Mouse (Mus musculus): ENCODE measurements around the gene Mrpl48. TPM values are rescaled to one million over a fixed set of nuclear protein-coding genes. Genes with fewer than 3 reads are reported as not detected.

Mrpl48 gene
- polyA plus RNA-seq, 1 experiment from 2014 or later, result 89.2 TPM

- 90% methylated on average over 3 of the region's 3 CpGs for WGBS
- H3K4me3 ChIP-seq (ENCODE audit: low read length), result no peak overlapping the region
- no peak for ATAC-seq
- peaks cover 5% of the 10 kb centered on the region; the same call in 1 of the 2 replicates for H3K4me1 ChIP-seq (ENCODE audit: control insufficient read depth, insufficient read depth, low read length)
- peaks cover 3% of the 10 kb centered on the region; the same call in 1 of the 2 replicates for H3K36me3 ChIP-seq (ENCODE audit: control insufficient read depth, insufficient read depth, low read length)
- no peak overlapping the region for H3K4me2 ChIP-seq (ENCODE audit: low read depth, low read length)
- no peak overlapping the region for H3K9ac ChIP-seq (ENCODE audit: low read depth, low read length)
- H3K27ac ChIP-seq (ENCODE audit: low read length), result no peak overlapping the region
- H3K27me3 ChIP-seq (replicated peaks; ENCODE audit: control insufficient read depth, insufficient read depth, low read length), result no peaks in the 10 kb centered on the region
- no peaks in the 10 kb centered on the region for H3K9me3 ChIP-seq (ENCODE audit: control insufficient read depth, low read length)
Observed at GRCm38 (mm10) chr7:100549796-100550195, 58.3 kb downstream of the Mrpl48 start.

GRCm38 (mm10) chr7:100547631-100548030 is 60.5 kb downstream of the Mrpl48 start:
- ATAC-seq, result no peak
- 47% methylated on average over 4 of the region's 4 CpGs for WGBS

GRCm38 (mm10) chr7:100544437-100544836 is 63.7 kb downstream of the Mrpl48 start:
- Histone ChIP-seq H3K4me1 (ENCODE audit: control insufficient read depth, insufficient read depth, low read length) (no peaks in the 10 kb centered on the region; the same call in 1 of the 2 replicates), H3K4me2 (ENCODE audit: low read depth, low read length) (no peak overlapping the region), H3K9me3 (ENCODE audit: control insufficient read depth, low read length) (no peaks in the 10 kb centered on the region), H3K36me3 (ENCODE audit: control insufficient read depth, insufficient read depth, low read length) (peaks cover 8% of the 10 kb centered on the region), H3K27me3 (replicated peaks; ENCODE audit: control insufficient read depth, insufficient read depth, low read length) (no peaks in the 10 kb centered on the region), H3K4me3 (ENCODE audit: low read length) (no peak overlapping the region), H3K27ac (ENCODE audit: low read length) (peak overlapping the region; percentile 76; the same call in 1 of the 2 replicates), H3K9ac (ENCODE audit: low read depth, low read length) (no peak overlapping the region)
- WGBS, result 32% methylated on average over 1 of the region's 1 CpGs
- ATAC-seq, result peak; percentile 93

More at GRCm38 (mm10) chr7:100547631-100548030, 60.5 kb downstream of the Mrpl48 start:
- Histone ChIP-seq H3K27ac (ENCODE audit: low read length) (no peak overlapping the region), H3K4me3 (ENCODE audit: low read length) (no peak overlapping the region), H3K4me2 (ENCODE audit: low read depth, low read length) (no peak overlapping the region), H3K4me1 (ENCODE audit: control insufficient read depth, insufficient read depth, low read length) (no peaks in the 10 kb centered on the region), H3K9me3 (ENCODE audit: control insufficient read depth, low read length) (no peaks in the 10 kb centered on the region), H3K27me3 (replicated peaks; ENCODE audit: control insufficient read depth, insufficient read depth, low read length) (no peaks in the 10 kb centered on the region), H3K36me3 (ENCODE audit: control insufficient read depth, insufficient read depth, low read length) (peaks cover 3% of the 10 kb centered on the region; the same call in 1 of the 2 replicates), H3K9ac (ENCODE audit: low read depth, low read length) (no peak overlapping the region)

- H3K4me1 ChIP-seq (ENCODE audit: control insufficient read depth, insufficient read depth, low read length), result peaks cover 4% of the 10 kb centered on the region; the same call in 1 of the 2 replicates
- no peak overlapping the region for H3K4me3 ChIP-seq (ENCODE audit: low read length)
- no peak overlapping the region for H3K9ac ChIP-seq (ENCODE audit: low read depth, low read length)
- no peaks in the 10 kb centered on the region for H3K9me3 ChIP-seq (ENCODE audit: control insufficient read depth, low read length)
- no peak overlapping the region for H3K27ac ChIP-seq (ENCODE audit: low read length)
- ATAC-seq, result no peak
- 93% methylated on average over 9 of the region's 9 CpGs for WGBS
- no peaks in the 10 kb centered on the region for H3K27me3 ChIP-seq (replicated peaks; ENCODE audit: control insufficient read depth, insufficient read depth, low read length)
- no peak overlapping the region for H3K4me2 ChIP-seq (ENCODE audit: low read depth, low read length)
- peaks cover 12% of the 10 kb centered on the region for H3K36me3 ChIP-seq (ENCODE audit: control insufficient read depth, insufficient read depth, low read length)
Observed at GRCm38 (mm10) chr7:100539516-100539915, 68.6 kb downstream of the Mrpl48 start.

- ATAC-seq, result peak; percentile 61
- no peaks in the 10 kb centered on the region for H3K9me3 ChIP-seq (ENCODE audit: control insufficient read depth, low read length)
- H3K4me3 ChIP-seq (ENCODE audit: low read length), result peak overlapping the region; percentile 80
- H3K4me2 ChIP-seq (ENCODE audit: low read depth, low read length), result peak overlapping the region; percentile 57
- peak overlapping the region; percentile 85 for H3K9ac ChIP-seq (ENCODE audit: low read depth, low read length)
- WGBS, result 18% methylated on average over 7 of the region's 7 CpGs
- H3K27me3 ChIP-seq (replicated peaks; ENCODE audit: control insufficient read depth, insufficient read depth, low read length), result no peaks in the 10 kb centered on the region
- peak overlapping the region; percentile 98 for H3K27ac ChIP-seq (ENCODE audit: low read length)
- H3K36me3 ChIP-seq (ENCODE audit: control insufficient read depth, insufficient read depth, low read length), result peaks cover 12% of the 10 kb centered on the region
- H3K4me1 ChIP-seq (ENCODE audit: control insufficient read depth, insufficient read depth, low read length), result peaks cover 4% of the 10 kb centered on the region; the same call in 1 of the 2 replicates
Observed at GRCm38 (mm10) chr7:100537519-100537902, 70.6 kb downstream of the Mrpl48 start.

- peaks cover 4% of the 10 kb centered on the region; the same call in 1 of the 2 replicates for H3K4me1 ChIP-seq (ENCODE audit: control insufficient read depth, insufficient read depth, low read length)
- peak; percentile 99 for ATAC-seq
- no peaks in the 10 kb centered on the region for H3K27me3 ChIP-seq (replicated peaks; ENCODE audit: control insufficient read depth, insufficient read depth, low read length)
- under 1% methylated on average over 33 of the region's 33 CpGs for WGBS
- H3K36me3 ChIP-seq (ENCODE audit: control insufficient read depth, insufficient read depth, low read length), result peaks cover 12% of the 10 kb centered on the region
- H3K4me3 ChIP-seq (ENCODE audit: low read length), result peak within 1 kb of the TSS; percentile 80
- peak within 1 kb of the TSS; percentile 57 for H3K4me2 ChIP-seq (ENCODE audit: low read depth, low read length)
- H3K9me3 ChIP-seq (ENCODE audit: control insufficient read depth, low read length), result no peaks in the 10 kb centered on the region
- H3K9ac ChIP-seq (ENCODE audit: low read depth, low read length), result peak within 1 kb of the TSS; percentile 85
- peak within 1 kb of the TSS; percentile 98 for H3K27ac ChIP-seq (ENCODE audit: low read length)
Observed at GRCm38 (mm10) chr7:100536804-100537518, 71.1 kb downstream of the Mrpl48 start, which contains the start of gene Coa4. Gene Coa4 (plus strand): TSS chr7:100537071.

GRCm38 (mm10) chr7:100535831-100536230 is 72.3 kb downstream of the Mrpl48 start:
- H3K27ac ChIP-seq (ENCODE audit: low read length), result no peak overlapping the region
- H3K4me1 ChIP-seq (ENCODE audit: control insufficient read depth, insufficient read depth, low read length), result peaks cover 4% of the 10 kb centered on the region; the same call in 1 of the 2 replicates
- no peaks in the 10 kb centered on the region for H3K27me3 ChIP-seq (replicated peaks; ENCODE audit: control insufficient read depth, insufficient read depth, low read length)
- H3K4me2 ChIP-seq (ENCODE audit: low read depth, low read length), result no peak overlapping the region; the same call in 1 of the 2 replicates
- H3K9ac ChIP-seq (ENCODE audit: low read depth, low read length), result no peak overlapping the region
- no peak for ATAC-seq
- H3K36me3 ChIP-seq (ENCODE audit: control insufficient read depth, insufficient read depth, low read length), result peaks cover 12% of the 10 kb centered on the region
- H3K4me3 ChIP-seq (ENCODE audit: low read length), result no peak overlapping the region
- 87% methylated on average over 2 of the region's 2 CpGs for WGBS
- no peaks in the 10 kb centered on the region for H3K9me3 ChIP-seq (ENCODE audit: control insufficient read depth, low read length)

GRCm38 (mm10) chr7:100534216-100534615 is 73.9 kb downstream of the Mrpl48 start:
- no peak for ATAC-seq
- Histone ChIP-seq H3K27me3 (replicated peaks; ENCODE audit: control insufficient read depth, insufficient read depth, low read length) (no peaks in the 10 kb centered on the region), H3K9ac (ENCODE audit: low read depth, low read length) (no peak overlapping the region), H3K9me3 (ENCODE audit: control insufficient read depth, low read length) (no peaks in the 10 kb centered on the region), H3K4me1 (ENCODE audit: control insufficient read depth, insufficient read depth, low read length) (peaks cover 4% of the 10 kb centered on the region; the same call in 1 of the 2 replicates), H3K27ac (ENCODE audit: low read length) (no peak overlapping the region), H3K4me3 (ENCODE audit: low read length) (no peak overlapping the region), H3K4me2 (ENCODE audit: low read depth, low read length) (no peak overlapping the region), H3K36me3 (ENCODE audit: control insufficient read depth, insufficient read depth, low read length) (peaks cover 5% of the 10 kb centered on the region)
- 79% methylated on average over 3 of the region's 3 CpGs for WGBS

- no peak overlapping the region for H3K4me3 ChIP-seq (ENCODE audit: low read length)
- 30% methylated on average over 2 of the region's 2 CpGs for WGBS
- H3K27ac ChIP-seq (ENCODE audit: low read length), result 0 out of 2 replicates have a peak overlapping the region, but pooled peaks have one; percentile 0
- no peaks in the 10 kb centered on the region for H3K9me3 ChIP-seq (ENCODE audit: control insufficient read depth, low read length)
- no peaks in the 10 kb centered on the region for H3K36me3 ChIP-seq (ENCODE audit: control insufficient read depth, insufficient read depth, low read length)
- 0 out of 2 replicates have a peak overlapping the region, but pooled peaks have one; percentile 21 for H3K9ac ChIP-seq (ENCODE audit: low read depth, low read length)
- ATAC-seq, result no peak
- H3K4me1 ChIP-seq (ENCODE audit: control insufficient read depth, insufficient read depth, low read length), result peaks cover 4% of the 10 kb centered on the region; the same call in 1 of the 2 replicates
- no peak overlapping the region for H3K4me2 ChIP-seq (ENCODE audit: low read depth, low read length)
- no peaks in the 10 kb centered on the region for H3K27me3 ChIP-seq (replicated peaks; ENCODE audit: control insufficient read depth, insufficient read depth, low read length)
Observed at GRCm38 (mm10) chr7:100533503-100533902, 74.6 kb downstream of the Mrpl48 start.
